Mouse (Mus musculus) liver, adult 2 months (tissue): ENCODE measurements around the gene Dcst1. TPM values are rescaled to one million over a fixed set of nuclear protein-coding genes. Genes with fewer than 3 reads are reported as not detected.

Experiments
- DNase-seq: peaks from one replicate; pipeline ENCODE4 v3.0.0-alpha.2; 2011; ENCODE audit warnings: low read depth, low spot score; ENCODE audit errors: extremely low read depth
- H3K27ac ChIP-seq: fragments of 200-500 bp; replicated peaks from 2 replicates; pipeline ENCODE4 v1.5.1; 2012; ENCODE audit warnings: low read depth, mild to moderate bottlenecking, control low read depth, inconsistent platforms, low read length; ENCODE audit not compliant: insufficient read depth
- H3K27me3 ChIP-seq: fragments of 200-500 bp; 2 replicates; pipeline ENCODE4 v1.6.1; 2012; ENCODE audit warnings: mild to moderate bottlenecking, moderate library complexity, low read length, inconsistent platforms; ENCODE audit not compliant: control insufficient read depth, insufficient read depth
- H3K36me3 ChIP-seq: fragments of 200-500 bp; 2 replicates; pipeline ENCODE4 v1.6.1; 2012; ENCODE audit warnings: low read length, inconsistent platforms; ENCODE audit not compliant: control insufficient read depth, insufficient read depth
- H3K4me1 ChIP-seq: fragments of 200-500 bp; 2 replicates; pipeline ENCODE4 v1.6.1; 2011; ENCODE audit warnings: low read length; ENCODE audit not compliant: control insufficient read depth, insufficient read depth
- H3K4me3 ChIP-seq: fragments of 200-500 bp; 2 replicates; pipeline ENCODE4 v1.5.1; 2011; ENCODE audit warnings: low read depth, mild to moderate bottlenecking, control low read depth, low read length, moderate library complexity; ENCODE audit not compliant: insufficient read depth
- H3K79me2 ChIP-seq: fragments of 200-500 bp; 2 replicates; pipeline ENCODE4 v1.6.1; 2012; ENCODE audit warnings: inconsistent platforms, mild to moderate bottlenecking, low read length, moderate library complexity; ENCODE audit not compliant: control insufficient read depth, insufficient read depth
- H3K9ac ChIP-seq: fragments of 200-500 bp; 2 replicates; pipeline ENCODE4 v1.6.1; 2012; ENCODE audit warnings: low read depth, mild to moderate bottlenecking, control low read depth, inconsistent platforms, low read length
- CTCF ChIP-seq: fragments of 200-500 bp; IDR thresholded peaks from 2 replicates; pipeline ENCODE4 v1.5.1; 2011; ENCODE audit warnings: low read depth, low read length, control low read depth
- POLR2A ChIP-seq: fragments of 200-500 bp; IDR thresholded peaks from 2 replicates; pipeline ENCODE4 v1.6.1; 2011; ENCODE audit warnings: low read length, control low read depth; ENCODE audit not compliant: insufficient read depth; ENCODE audit errors: extremely low read depth
- WGBS: fragments of 180-500 bp; shearing (Covaris S2); methylation state at CpG from one replicate; pipeline ENCODE4 v1.1.7; 2018; 5-methylcytosine and 5-hydroxymethylcytosine counted together
- polyA plus RNA-seq: library from polyadenylated mRNA; depleted of rRNA; stranded (reverse); fragments of >200 nt; gene quantifications from 2 replicates; pipeline ENCODE4 v1.2.3, GENCODE M21; 2012
- total RNA-seq: library from RNA; depleted of rRNA; stranded (reverse); fragments of >200 nt; gene quantifications from 2 replicates; pipeline ENCODE4 v1.2.3, GENCODE M21; 2014

Dcst1 gene
- total and polyA plus RNA-seq, 2 experiments = 0.04 TPM; not detected in 1

DNA sequence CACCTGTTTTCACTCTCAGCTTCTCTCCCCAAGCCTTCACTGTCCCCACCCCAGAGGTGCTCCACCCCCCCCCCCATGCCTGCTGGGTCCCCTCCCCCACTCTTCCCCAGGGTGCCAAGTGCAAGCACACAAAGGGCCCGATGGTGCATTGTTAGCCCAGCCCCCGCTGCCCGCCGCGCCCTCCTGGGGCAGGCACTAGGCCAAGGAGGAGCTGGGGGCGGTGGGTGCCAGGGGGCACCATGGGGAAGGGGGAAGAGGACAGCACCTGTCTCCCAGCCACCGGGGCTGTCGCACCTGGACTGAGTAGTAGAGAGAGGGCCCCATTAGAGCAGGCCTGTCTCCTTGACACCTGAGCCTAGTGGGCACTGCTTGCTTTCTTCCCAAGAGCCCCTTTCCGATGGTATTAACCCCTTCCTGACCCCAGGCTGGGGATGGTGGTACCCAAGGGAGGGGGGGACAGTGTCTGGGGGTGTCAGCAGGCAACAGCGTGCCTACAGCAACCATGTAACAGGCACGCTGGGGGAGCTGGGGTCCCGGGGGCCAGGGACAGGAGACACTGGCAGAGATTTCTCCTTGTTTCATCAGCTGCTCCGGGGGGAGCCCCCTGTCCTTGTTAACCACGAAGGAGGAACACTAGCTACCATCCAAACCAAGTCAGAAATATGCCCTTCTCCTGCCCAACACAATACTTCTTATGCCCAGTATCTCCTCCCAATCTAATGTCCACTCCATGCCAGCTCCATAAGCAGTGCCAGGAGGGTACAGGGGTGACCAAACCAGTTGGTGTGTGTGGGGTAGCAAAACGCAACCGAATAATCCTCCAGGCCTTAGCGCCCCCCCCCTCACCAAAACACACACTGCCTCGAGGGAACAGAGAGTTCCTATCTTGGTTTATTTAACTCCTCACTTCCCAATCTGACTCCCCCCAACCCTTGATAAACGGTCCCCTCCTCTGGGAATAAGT is 25.9 kb upstream of the Dcst1 start:
- Histone ChIP-seq H3K9ac (peak overlapping the region; percentile 82), H3K4me1 (peaks cover 32% of the 10 kb centered on the region), H3K79me2 (peaks cover 60% of the 10 kb centered on the region), H3K4me3 (peak overlapping the region; percentile 71), H3K27me3 (no peaks in the 10 kb centered on the region), H3K36me3 (peaks cover 2% of the 10 kb centered on the region; the same call in 1 of the 2 replicates), H3K27ac (peak overlapping the region; percentile 88)
- WGBS = 7% methylated on average over 19 of the region's 19 CpGs
- no peak for TF ChIP-seq CTCF
- no peak for TF ChIP-seq POLR2A
- DNase-seq = peak; percentile 48

- peak overlapping the region; percentile 41 for H3K9ac ChIP-seq
- no peaks in the 10 kb centered on the region for H3K27me3 ChIP-seq
- H3K36me3 ChIP-seq = peaks cover 2% of the 10 kb centered on the region; the same call in 1 of the 2 replicates
- WGBS = 3% methylated on average over 5 of the region's 5 CpGs
- H3K4me3 ChIP-seq = peak overlapping the region; percentile 18; the same call in 1 of the 2 replicates
- TF ChIP-seq CTCF (no peak), POLR2A (no peak)
- H3K79me2 ChIP-seq = peaks cover 64% of the 10 kb centered on the region
- H3K4me1 ChIP-seq = peaks cover 32% of the 10 kb centered on the region
- H3K27ac ChIP-seq = peak overlapping the region; percentile 54
- DNase-seq = peak; percentile 80
Observed at GRCm38 (mm10) chr3:89390111-89390515, 25.1 kb upstream of the Dcst1 start.

DNA sequence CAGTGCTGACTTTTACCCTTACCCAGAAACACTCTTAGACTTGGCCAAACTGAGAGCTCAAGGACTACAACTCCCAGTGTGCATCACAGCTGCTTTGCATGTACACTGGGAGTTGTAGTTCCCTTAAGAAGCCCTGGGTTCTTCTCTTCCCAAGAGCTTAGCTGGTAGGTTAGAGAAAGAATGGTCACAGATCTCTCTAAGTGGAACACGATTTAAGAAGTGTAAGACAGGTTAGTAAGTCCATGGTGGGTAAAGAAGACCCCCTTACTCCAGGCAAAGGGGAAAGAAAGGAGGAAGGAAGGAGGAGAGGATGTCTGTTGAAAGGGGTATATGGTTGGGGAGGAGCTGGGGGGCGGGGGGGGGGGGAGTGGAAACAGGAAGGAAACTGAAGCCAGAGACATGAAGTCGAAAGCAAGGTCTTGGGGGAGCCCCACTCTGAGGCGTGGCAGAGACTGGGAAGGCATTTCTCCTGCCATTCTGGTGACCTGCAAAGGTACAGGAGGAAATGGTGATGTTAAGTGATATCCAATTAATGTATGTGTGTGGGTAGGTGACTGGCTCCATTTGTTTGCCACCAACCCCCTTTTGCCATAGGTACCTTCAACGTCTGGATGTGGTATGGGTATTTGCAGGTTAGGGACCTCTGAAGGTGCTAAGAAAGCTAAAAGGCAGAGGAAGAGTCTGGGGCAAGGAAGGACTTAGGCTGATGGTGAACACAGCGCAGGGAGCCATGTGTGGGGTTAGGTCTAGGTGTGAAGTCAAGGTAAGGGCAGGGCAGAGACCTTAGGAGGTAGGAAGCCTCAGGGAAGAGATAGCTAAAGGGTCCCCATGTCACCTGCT is 24.1 kb upstream of the Dcst1 start:
- no peak for TF ChIP-seq CTCF
- no peak for TF ChIP-seq POLR2A
- Histone ChIP-seq H3K27ac (peak overlapping the region; percentile 10), H3K27me3 (no peaks in the 10 kb centered on the region), H3K4me3 (no peak overlapping the region), H3K9ac (no peak overlapping the region), H3K4me1 (peaks cover 32% of the 10 kb centered on the region), H3K36me3 (peaks cover 2% of the 10 kb centered on the region; the same call in 1 of the 2 replicates), H3K79me2 (peaks cover 74% of the 10 kb centered on the region)
- 55% methylated on average over 6 of the region's 6 CpGs for WGBS
- DNase-seq = peak; percentile 48

DNA sequence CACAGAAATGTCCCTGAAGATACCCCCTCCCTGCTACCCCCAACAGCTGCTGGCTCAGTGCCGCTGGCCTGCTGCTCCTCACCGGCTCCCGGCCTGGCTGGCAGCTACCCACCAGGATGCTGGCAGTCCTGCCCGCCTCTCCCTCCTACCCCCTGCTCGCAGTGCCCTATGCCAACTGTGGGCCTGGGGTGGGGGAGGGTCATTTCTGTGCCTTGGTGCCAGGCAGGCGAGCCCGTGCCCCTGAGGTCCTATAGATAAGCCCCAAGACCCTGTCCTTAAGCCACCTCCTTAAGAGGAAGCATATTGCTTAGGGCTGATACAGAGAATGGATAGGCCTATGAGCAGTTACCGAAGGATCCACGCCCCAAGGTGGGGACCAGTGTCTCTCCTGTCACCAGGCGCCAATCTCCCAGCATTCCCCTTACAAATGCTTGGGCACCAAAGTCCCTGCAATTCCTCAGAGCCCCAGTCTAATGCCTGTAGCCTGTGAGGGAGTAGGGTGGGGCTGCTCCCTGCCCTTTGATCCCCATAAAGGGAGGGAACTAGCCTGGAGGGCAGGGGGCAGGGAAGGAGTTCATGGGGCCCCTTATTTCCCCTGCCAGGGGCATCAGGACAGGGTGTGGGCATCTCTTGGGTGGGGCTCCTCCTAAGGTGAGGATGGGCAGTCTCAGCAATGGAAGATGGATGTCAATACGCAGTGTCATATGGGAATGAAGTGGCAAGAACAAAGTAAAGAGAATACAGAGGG is 23.3 kb upstream of the Dcst1 start:
- Histone ChIP-seq H3K27me3 (no peaks in the 10 kb centered on the region), H3K79me2 (peaks cover 80% of the 10 kb centered on the region), H3K4me3 (no peak overlapping the region), H3K4me1 (peaks cover 32% of the 10 kb centered on the region), H3K27ac (peak overlapping the region; percentile 10), H3K36me3 (peaks cover 2% of the 10 kb centered on the region; the same call in 1 of the 2 replicates), H3K9ac (no peak overlapping the region)
- WGBS = 40% methylated on average over 11 of the region's 11 CpGs
- TF ChIP-seq POLR2A = no peak
- TF ChIP-seq CTCF = no peak
- peak; percentile 50 for DNase-seq

DNA sequence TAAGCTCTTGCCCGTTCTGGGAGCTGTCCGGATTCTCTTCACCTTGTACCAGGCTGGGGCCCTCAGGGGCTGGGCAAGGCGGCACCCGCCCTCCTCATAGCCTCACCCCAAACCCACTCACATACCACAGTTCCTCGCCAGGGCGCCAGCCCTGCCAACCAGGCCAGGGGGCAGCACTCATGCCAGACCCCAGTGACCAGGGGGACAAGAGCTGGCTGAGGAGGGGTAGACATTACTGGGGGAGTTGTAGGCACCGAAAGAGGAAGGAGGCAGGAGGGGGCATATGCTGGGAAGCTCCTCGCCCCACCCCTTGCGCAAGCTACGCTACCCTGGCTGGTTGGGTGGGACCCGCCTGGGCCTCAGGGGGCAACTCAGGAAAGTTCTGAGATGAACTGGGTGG is 22.6 kb upstream of the Dcst1 start:
- no peak for DNase-seq
- H3K27me3 ChIP-seq = no peaks in the 10 kb centered on the region
- peaks cover 76% of the 10 kb centered on the region for H3K79me2 ChIP-seq
- H3K36me3 ChIP-seq = peaks cover 2% of the 10 kb centered on the region; the same call in 1 of the 2 replicates
- H3K9ac ChIP-seq = 0 out of 2 replicates have a peak overlapping the region, but pooled peaks have one; percentile 6
- H3K27ac ChIP-seq = no peak overlapping the region
- 84% methylated on average over 11 of the region's 11 CpGs for WGBS
- H3K4me1 ChIP-seq = peaks cover 32% of the 10 kb centered on the region
- no peak overlapping the region for H3K4me3 ChIP-seq
- TF ChIP-seq CTCF (no peak), POLR2A (no peak)
